In genomic region chr15:10485484-10486364, GRCm38 (mm10) we compare ENCODE assay signal across 8 mouse cellular contexts. TPM values are rescaled to one million over a fixed set of nuclear protein-coding genes. Genes with fewer than 3 reads are reported as not detected.
A peak's percentile ranks its signal among the peaks of the same experiment; 100 is the strongest.
DNase-seq lines count a peak whose midpoint lies in the region; ATAC-seq and TF ChIP-seq lines count a peak whose summit lies in the region.

Gene Brix1 (minus strand): TSS chr15:10485947.
Gene Rad1 (plus strand): TSS chr15:10486018.

- H3K4me3 ChIP-seq in hindbrain, embryonic 13.5 days: peak within 1 kb of the TSS; percentile 80

- in situ Hi-C loops in Patski (cut with MboI; ENCODE audit: low pct_unique_long_range_greater_than_20kb): loop anchor here (5.0 to 10.0 kb wide), 2 partner anchors 232 to 909 kb away; partner anchors contain the start of gene Tars

- no peaks in the 10 kb centered on the region for H3K27me3 ChIP-seq in Patski
- H3K27me3 ChIP-seq in hindbrain, embryonic 13.5 days: no peaks in the 10 kb centered on the region

- peaks cover 19% of the 10 kb centered on the region for H3K4me1 ChIP-seq in hindbrain, embryonic 13.5 days (replicated peaks)

- DNase-seq in Patski (ENCODE audit: low read depth, low spot score): peak; percentile 72
- peak; percentile 93 to 94 for DNase-seq in cerebellum, postnatal 14 days
- DNase-seq in frontal cortex, postnatal 14 days (ENCODE audit: low spot score in 2 of 2): peak; percentile 89 to 91
- peak; percentile 80 to 92 for DNase-seq in layer of hippocampus, postnatal 25 days (ENCODE audit: extremely low spot score in 1 of 2, low spot score in 1 of 2)
- DNase-seq in lung, postnatal 25 days (ENCODE audit: low spot score): peak; percentile 95
- peak; percentile 96 for DNase-seq in retina, embryonic 14.5 days (ENCODE audit: low spot score)
- DNase-seq in thymus, postnatal 4 days: peak; percentile 92

- H3K9ac ChIP-seq in hindbrain, embryonic 13.5 days: peak within 1 kb of the TSS; percentile 85

- peak within 1 kb of the TSS; percentile 80 for H3K27ac ChIP-seq in hindbrain, embryonic 13.5 days

- ATAC-seq in Patski: peak; percentile 87
- peak; percentile 100 for ATAC-seq in hindbrain, embryonic 13.5 days (ENCODE audit: low FRiP score)

- POLR2A ChIA-PET in Patski (lab: Charles Lee): interaction anchor here (1.8 kb wide), 1 partner anchor 15 kb away, joined by 7 read pairs; the partner anchor contains the start of gene Dnajc21

- peak within 1 kb of the TSS; percentile 73 for H3K4me2 ChIP-seq in hindbrain, embryonic 13.5 days

- WGBS in hindbrain, embryonic 13.5 days: under 1% methylated on average over 58 of the region's 58 CpGs

- H3K36me3 ChIP-seq in hindbrain, embryonic 13.5 days: peaks cover 29% of the 10 kb centered on the region

- no peaks in the 10 kb centered on the region for H3K9me3 ChIP-seq in hindbrain, embryonic 13.5 days

- CTCF ChIA-PET in Patski (lab: Charles Lee): interaction anchor here (0.9 to 1.3 kb wide), 2 partner anchors 20 to 412 kb away, joined by 3 read pairs; no protein-coding TSS in a partner anchor

- TF ChIP-seq CTCF in Patski (IDR thresholded peaks at IDR 0.05): no peak

RNA-seq across cellular contexts. Expression of gene Brix1, which starts in this region (rescaled TPM):
- 41.2 TPM for polyA plus RNA-seq in Patski (2021)
- polyA plus RNA-seq in hindbrain, embryonic 13.5 days (2015; fragmentation: Nextera tagmentation; extraction: Ambion mirVana): 64.9 and 70.0 TPM in 2 replicates
- total RNA-seq in layer of hippocampus, postnatal 25 days (2021): 10 to 100 TPM; 23.9 to 24.7 TPM

RNA-seq across cellular contexts. Expression of gene Rad1, which starts in this region (rescaled TPM):
- polyA plus RNA-seq in Patski (2021): 19.0 TPM
- 26.0 and 29.4 TPM in 2 replicates for polyA plus RNA-seq in hindbrain, embryonic 13.5 days (2015; fragmentation: Nextera tagmentation; extraction: Ambion mirVana)
- 10 to 100 TPM; 13.6 to 14.6 TPM for total RNA-seq in layer of hippocampus, postnatal 25 days (2021)

Comparison
In these comparisons a context has a peak if more than half of its experiments do, and no peak if none do; other contexts are left out.
1. Peak in every context shown above with its lines: DNase-seq, ATAC-seq, H3K4me3 ChIP-seq and H3K27ac ChIP-seq.